Mouse (Mus musculus) lung, postnatal 4 days (tissue): ENCODE measurements at regions not wholly inside any gene's neighbourhood (a gene's known extent, or its start where the extent isn't known, plus 50 kb on each side); places are given as distances from the start of the nearest gene placed in this dataset.
A peak's percentile ranks its signal among the peaks of the same experiment; 100 is the strongest.

ENCODE experiments used
- DNase-seq, 2 experiments: peaks; one replicate each; pipeline ENCODE4 v3.0.0; 2021

DNA sequence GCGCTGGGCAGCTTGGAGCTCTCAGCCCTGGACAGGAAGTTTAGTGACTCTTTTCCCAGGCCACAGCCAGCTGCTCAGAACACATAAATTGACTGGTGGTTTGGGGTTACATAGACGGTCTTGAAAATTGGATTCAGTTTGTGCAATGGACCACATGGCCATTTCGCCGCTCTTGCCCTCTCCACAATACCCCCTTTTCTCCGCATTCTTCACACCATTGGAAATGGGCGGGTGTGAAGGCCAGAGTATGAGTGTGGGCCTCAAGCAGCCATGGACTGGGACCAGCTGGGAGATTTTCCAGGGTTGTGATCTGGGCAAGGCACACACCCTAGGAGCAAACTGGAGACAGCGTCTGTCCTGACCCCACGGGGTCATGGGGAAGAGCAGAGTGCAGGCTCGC, 135.1 kb upstream of the Cops8 start:
- no peak for DNase-seq

- no peak for DNase-seq
Observed at GRCm38 (mm10) chr1:90470996-90471395, 131.8 kb upstream of the Cops8 start.

DNA sequence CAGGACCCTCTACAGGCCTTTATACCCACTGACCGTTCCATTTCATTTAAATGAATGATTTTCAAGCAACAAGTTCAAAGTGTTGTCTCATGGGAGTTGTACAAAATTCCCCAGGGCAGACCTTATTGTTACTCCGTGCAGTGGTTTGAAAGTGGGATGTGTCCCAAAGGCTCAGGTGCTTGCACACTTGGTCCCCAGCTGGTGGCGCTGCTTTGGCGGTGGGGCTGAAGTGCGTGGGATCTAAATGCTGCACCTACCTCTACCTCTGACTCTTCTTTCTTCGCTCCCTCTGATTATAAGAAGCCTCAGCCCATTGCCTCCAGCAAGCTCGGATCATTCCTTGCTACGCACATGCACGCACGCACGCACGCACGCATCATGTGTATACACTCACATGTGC, 131.0 kb upstream of the Cops8 start:
- DNase-seq, result no peak

GRCm38 (mm10) chr1:90475060-90475813, 127.5 kb upstream of the Cops8 start:
- no peak for DNase-seq

- DNase-seq, result no peak
Observed at GRCm38 (mm10) chr1:90476556-90477243, 126.1 kb upstream of the Cops8 start.

DNA sequence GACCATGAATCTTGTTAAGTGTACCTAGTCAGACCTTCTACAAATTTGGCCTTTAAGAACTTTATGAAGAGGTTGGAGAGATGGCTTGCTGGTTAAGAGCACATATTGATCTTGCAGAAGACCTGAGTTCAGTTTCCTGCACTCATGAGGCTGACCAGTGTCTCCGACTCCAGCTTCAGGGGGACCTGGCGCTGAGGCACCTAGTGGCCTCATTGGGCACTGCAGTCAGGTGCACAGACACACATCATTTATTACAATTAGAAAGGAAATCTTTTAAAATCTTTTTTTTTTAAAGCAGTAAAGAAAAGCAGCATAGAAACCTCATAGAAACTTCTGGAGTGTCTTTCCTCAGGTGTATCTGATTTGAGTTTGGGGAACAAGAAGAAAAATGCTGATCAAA, 123.9 kb upstream of the Cops8 start:
- no peak for DNase-seq

GRCm38 (mm10) chr1:90481247-90481646, 121.5 kb upstream of the Cops8 start:
- DNase-seq, result no peak

DNA sequence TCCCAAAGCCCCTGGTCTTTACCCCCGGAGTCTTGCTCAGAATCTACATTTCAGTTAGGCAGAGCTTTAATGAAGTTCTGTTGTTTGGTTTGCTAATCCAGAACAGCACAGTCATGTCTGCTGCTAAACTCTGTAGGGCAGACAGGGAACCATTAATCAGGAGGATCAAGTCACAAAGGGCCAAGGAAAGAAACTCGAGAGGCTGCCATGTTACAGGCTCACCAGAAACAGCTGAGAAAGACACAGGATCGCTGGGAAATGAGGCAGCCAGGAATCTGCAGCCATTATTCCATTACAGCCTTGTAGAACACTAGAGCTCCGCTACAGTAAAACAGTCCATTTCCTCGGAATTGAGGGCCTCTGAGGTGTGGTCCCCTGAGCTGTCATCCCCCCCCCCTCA, 121.1 kb upstream of the Cops8 start:
- no peak for DNase-seq

- DNase-seq, result peak; percentile 61 to 83
Observed at GRCm38 (mm10) chr1:90486349-90486839, 116.4 kb upstream of the Cops8 start.

DNA sequence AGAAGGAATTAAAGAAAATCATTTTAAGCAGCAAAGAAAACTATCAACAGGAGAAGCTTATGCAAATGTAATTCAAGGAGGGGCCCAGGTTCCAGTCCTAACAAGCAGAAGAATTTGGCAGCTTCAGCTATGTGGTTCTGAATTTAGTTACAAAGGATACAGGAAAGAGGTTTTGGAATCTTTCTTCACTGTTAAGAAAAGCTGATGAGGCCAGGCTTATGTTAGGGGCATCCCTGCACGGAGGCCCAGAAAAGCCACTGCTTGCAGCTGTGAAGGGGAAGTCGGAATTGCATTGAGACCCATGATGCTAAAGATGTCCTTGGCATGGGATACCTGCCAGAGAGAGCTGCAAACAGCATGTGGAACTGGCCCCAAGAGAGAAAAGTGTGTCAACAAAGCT, 114.9 kb upstream of the Cops8 start:
- no peak for DNase-seq

DNA sequence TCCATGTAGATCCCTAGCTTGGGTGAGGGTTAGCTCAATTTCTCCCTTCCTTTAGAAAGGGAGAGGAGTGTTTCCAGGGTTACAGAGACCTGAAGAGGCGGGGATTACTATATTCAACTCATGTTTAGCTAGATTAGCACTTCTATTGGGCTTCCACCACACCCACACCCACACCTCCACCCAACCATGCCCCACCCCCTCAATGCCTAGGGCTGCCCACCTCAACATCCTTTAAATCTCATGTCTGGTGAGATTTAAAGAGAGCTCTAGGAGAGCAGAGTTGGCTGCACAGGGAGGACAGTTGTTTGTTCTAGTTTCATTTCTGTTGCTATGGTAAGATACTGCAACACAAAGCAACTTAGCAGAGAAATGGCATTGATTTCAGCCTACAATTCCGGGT, 113.8 kb upstream of the Cops8 start:
- no peak for DNase-seq

- DNase-seq, result peak; percentile 54 to 80
Observed at GRCm38 (mm10) chr1:90490335-90490734, 112.4 kb upstream of the Cops8 start.

DNA sequence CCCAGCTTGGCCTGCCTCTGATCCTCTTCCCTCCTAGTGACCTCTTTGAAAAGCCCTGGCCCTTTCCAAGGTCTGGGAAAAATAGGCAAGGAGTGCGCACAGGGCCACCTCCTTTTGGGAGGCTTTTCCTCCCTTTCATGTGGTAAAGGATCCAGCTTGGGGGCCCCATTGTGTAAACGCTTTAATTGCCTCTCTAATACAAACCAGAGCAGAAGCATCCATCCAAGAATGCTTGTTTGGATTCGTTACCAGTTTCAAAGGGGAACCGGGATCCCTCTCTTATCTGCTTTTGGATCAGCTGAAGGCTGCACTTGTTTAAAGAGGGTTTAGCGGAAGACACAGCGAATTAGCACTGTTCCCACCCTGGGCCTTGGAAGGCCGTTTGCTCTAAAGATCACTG, 109.3 kb upstream of the Cops8 start:
- DNase-seq, result peak; percentile 17 to 31

- no peak for DNase-seq
Observed at GRCm38 (mm10) chr1:90495174-90495573, 107.6 kb upstream of the Cops8 start.

DNA sequence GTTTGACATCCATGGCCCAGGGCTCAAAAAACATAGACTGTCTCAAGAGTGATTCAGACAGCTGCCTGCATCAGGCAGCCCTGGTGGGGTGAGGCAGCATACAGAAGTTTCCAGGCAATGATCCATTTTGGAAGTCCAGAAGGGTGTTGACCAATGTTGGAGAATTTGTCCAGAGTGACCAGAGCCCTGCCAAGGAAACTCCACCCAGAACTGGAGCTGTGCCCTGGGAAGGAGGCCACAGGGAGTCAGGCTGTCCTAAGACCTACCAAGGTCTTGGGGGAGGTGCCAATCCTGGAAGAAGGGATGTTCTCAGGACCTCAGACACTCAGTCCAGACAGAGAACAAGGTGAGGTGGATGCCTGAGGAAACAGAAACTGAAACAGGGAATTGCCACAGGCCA, 105.2 kb upstream of the Cops8 start:
- DNase-seq, result peak; percentile 55 to 80

DNA sequence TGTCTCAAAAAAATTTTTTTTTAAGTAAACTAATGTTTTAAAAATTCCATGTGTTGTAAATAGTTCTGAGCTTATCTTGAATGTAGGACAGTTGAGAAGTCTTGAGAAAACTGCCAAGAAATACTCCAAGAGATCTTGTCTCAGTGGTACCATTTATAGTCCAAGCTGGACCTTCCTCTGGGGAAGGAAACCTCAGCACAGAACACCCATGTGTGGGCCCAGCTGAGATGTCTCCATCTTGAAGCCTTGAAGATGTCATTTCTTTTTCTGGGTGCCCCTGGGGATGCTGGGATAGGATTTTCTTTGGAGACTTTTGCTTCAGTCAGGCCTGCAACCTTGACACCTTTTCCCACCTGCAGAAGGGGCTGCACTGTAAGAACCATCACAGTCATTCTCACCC, 101.4 kb upstream of the Cops8 start:
- no peak for DNase-seq

- DNase-seq, result no peak
Observed at GRCm38 (mm10) chr1:90502371-90502770, 100.4 kb upstream of the Cops8 start.

GRCm38 (mm10) chr1:90502771-90503540, 99.8 kb upstream of the Cops8 start:
- DNase-seq, result no peak

DNA sequence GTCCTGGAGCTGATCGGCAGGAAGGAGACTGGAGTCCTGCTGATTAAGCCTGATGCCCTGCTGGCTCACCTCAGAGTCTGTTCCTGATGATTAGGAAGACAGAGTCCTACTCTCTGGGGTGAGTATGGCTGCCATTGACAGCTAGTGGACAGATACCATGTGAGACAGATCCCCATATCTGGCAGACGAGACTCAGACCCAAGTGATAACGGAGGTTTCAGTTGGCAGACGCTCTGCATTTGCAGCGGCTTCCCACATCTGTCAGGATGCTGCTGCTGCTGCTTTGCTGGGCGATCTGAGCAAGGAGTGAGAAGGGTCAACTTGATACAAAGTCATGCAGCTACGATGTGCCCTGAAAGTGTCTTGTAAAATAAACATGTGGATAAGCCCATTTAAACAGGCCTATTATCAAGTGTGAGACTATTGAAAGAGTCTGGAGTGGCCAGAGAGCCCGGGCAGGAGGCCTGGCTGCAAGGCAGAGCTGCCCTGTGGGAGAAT, 98.1 kb upstream of the Cops8 start:
- peak in 1 of 2 experiments; percentile 57 for DNase-seq

GRCm38 (mm10) chr1:90505599-90505998, 97.2 kb upstream of the Cops8 start:
- no peak for DNase-seq

GRCm38 (mm10) chr1:90506582-90506981, 96.2 kb upstream of the Cops8 start:
- DNase-seq, result no peak

DNA sequence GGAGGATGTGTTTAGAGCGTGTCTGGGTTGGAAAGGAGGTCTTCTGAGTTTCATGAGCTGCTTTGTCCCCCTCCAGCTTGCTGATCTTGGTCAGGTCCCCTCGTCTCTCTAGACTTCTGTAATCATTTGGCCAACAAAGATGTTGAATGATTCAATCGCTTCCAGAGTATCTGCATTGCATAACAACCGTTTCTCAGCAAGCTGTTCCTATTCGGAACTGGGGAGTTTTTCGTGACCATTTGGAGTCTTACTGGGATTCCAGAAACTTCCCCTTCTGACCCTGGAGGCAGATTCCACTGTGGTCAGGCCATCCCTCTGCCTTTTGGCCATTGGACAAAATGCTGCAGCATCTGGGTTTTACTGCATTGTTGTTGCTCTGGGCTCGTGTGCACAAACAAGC, 93.4 kb upstream of the Cops8 start:
- DNase-seq, result no peak

DNA sequence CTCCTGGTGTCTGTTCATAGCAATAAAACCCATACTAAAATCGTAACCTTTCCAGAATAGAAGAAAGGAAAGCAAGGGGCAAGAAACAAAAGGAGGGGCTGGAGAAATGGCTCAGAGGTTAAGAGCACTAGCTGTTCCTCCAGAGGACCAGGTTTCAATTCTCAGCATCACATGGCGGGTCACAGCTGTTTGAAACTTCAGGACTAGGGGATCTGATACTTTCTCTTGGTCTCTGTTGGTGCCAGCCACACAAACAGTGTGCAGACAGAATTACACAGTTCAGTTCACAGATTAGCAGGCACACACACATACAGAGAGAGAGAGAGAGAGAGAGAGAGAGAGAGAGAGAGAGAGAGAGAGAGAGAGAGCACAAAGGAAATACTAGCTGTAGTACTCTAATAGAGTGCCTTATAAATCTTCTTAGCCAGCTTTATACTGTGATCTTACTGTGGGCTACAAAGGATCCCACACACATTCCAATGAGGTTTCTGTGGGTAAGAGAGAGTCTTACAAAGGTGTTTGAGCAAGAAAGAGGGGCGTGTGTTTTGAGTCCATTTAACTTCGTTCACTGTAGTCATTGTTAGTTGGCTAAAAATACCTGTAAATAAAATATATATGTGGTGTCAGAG, 89.2 kb upstream of the Cops8 start:
- DNase-seq, result no peak
